Mouse (Mus musculus) ES-CJ7 (cell line): ENCODE results near the gene Xpnpep2.
A peak's percentile ranks its signal among the peaks of the same experiment; 100 is the strongest.

Experiments
- DNase-seq: peaks from one replicate; pipeline ENCODE4 v3.0.0; 2011; ENCODE audit warnings: low read depth, low spot score

The Xpnpep2 gene

GRCm38 (mm10) chrX:48124132-48125071, 15.9 kb downstream of the Xpnpep2 start:
- DNase-seq, result peak; percentile 56

GRCm38 (mm10) chrX:48126903-48127476, 18.5 kb downstream of the Xpnpep2 start:
- DNase-seq, result no peak

GRCm38 (mm10) chrX:48127502-48128218, 19.1 kb downstream of the Xpnpep2 start:
- DNase-seq, result no peak

GRCm38 (mm10) chrX:48129167-48129566, 20.6 kb downstream of the Xpnpep2 start:
- no peak for DNase-seq

GRCm38 (mm10) chrX:48136935-48137334, 28.4 kb downstream of the Xpnpep2 start:
- no peak for DNase-seq

- DNase-seq, result no peak
Measured at GRCm38 (mm10) chrX:48138011-48138410, 29.5 kb downstream of the Xpnpep2 start.

- DNase-seq, result no peak
Measured at GRCm38 (mm10) chrX:48138539-48139275, 30.2 kb downstream of the Xpnpep2 start.

GRCm38 (mm10) chrX:48139368-48140285, 31.1 kb downstream of the Xpnpep2 start:
- no peak for DNase-seq

- DNase-seq, result no peak
Measured at GRCm38 (mm10) chrX:48140286-48140877, 31.9 kb downstream of the Xpnpep2 start.

- no peak for DNase-seq
Measured at GRCm38 (mm10) chrX:48141481-48141880, 33.0 kb downstream of the Xpnpep2 start.

- no peak for DNase-seq
Measured at GRCm38 (mm10) chrX:48143415-48144335, 35.1 kb downstream of the Xpnpep2 start.

- DNase-seq, result no peak
Measured at GRCm38 (mm10) chrX:48146262-48146661, 37.7 kb downstream of the Xpnpep2 start, which contains the start of gene Sash3. Gene Sash3 (plus strand): TSS chrX:48146436.

GRCm38 (mm10) chrX:48147226-48147625, 38.7 kb downstream of the Xpnpep2 start:
- DNase-seq, result no peak

GRCm38 (mm10) chrX:48147741-48148186, 39.2 kb downstream of the Xpnpep2 start:
- no peak for DNase-seq

GRCm38 (mm10) chrX:48152106-48152505, 43.6 kb downstream of the Xpnpep2 start:
- no peak for DNase-seq

GRCm38 (mm10) chrX:48153414-48153813, 44.9 kb downstream of the Xpnpep2 start:
- DNase-seq, result no peak

GRCm38 (mm10) chrX:48153949-48154348, 45.4 kb downstream of the Xpnpep2 start:
- DNase-seq, result no peak

GRCm38 (mm10) chrX:48155489-48155888, 47.0 kb downstream of the Xpnpep2 start:
- DNase-seq, result no peak

GRCm38 (mm10) chrX:48157396-48157795, 48.9 kb downstream of the Xpnpep2 start:
- DNase-seq, result no peak
